Mouse (Mus musculus) erythroblast, embryonic 14.5 days (primary cell): ENCODE data around the gene 2900092C05Rik.

Experiments
- GATA1 ChIP-seq: IDR thresholded peaks from 2 replicates; pipeline ENCODE4 v1.6.1; 2012; ENCODE audit warnings: low read length, inconsistent platforms, mixed read lengths
- TAL1 ChIP-seq: IDR thresholded peaks from 3 replicates; pipeline ENCODE4 v1.6.1; 2012; ENCODE audit warnings: low read length, inconsistent platforms, mixed read lengths

DNA sequence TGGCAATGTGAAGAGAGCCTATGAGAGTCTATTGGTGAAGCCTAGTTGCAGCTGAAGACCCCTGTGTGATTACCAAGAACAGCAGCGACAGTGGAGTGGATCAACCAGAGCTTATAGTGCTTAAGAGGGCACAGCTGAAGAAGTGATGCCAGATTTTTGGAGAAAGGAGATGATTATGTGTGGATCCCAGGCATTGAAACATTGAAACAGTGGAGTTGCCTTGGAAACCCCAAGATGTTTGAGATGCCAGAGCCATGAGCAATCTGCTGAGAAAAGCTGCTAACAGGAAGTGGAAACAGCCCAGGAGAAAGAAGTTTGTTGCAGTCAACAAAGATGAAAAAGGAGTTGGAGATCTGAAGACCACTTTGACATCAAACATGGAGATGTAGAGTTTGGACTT, 1.4 kb upstream of the 2900092C05Rik start:
- no peak for TF ChIP-seq GATA1
- no peak for TF ChIP-seq TAL1
